Mouse (Mus musculus) activated CD4-positive, CD25-positive, alpha-beta regulatory T cell (primary cell): ENCODE measurements around the gene Hibadh. TPM values are rescaled to one million over a fixed set of nuclear protein-coding genes. Genes with fewer than 3 reads are reported as not detected.

ENCODE experiments used
- polyA plus RNA-seq, 2 experiments: library from polyadenylated mRNA; unstranded; fragments of 100-300 nt; shearing (Covaris generic); gene quantifications; one replicate each; pipeline ENCODE4 v1.2.1; 2017

Gene Hibadh
- polyA plus RNA-seq = 10 to 100 TPM; 69.7 to 88.6 TPM

GRCm38 (mm10) chr6:52640224-52640712 lies at the start of gene Hibadh:
TSS of gene Hibadh (minus strand) at chr6:52640389.

Other genes with a start within 250 kb of the Hibadh start
- 100 to 1,000 TPM; 221 to 226 TPM for gene Tax1bp1, start 73.3 kb upstream of the Hibadh start, polyA plus RNA-seq